Mouse (Mus musculus) kidney, postnatal 25 days (tissue): Measurements from ENCODE around the gene Tmc1.

ENCODE experiments used
- DNase-seq, 2 experiments: peaks; one replicate each; pipeline ENCODE4 v3.0.0; 2021; ENCODE audit warnings: mixed read lengths in 2 of 2

Tmc1 gene

DNA sequence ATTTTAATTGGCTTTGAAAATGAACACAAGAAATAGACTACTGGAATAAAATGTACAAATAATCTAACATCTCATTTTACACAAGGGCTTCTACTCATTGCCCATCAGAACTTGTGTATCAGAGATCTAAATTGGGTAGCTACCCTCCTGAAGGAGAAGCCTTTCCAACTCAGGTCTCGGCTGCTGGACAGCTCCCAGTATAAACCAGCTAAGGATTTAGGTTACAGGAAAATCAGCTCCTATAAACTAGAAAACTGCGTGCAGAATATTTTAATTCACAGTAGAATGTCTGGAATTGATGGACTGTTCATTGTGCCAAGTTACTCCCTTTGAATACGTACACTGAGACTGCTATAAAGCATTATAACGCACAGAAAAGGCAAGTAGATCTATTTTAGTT, 158.0 kb downstream of the Tmc1 start:
- DNase-seq = no peak

DNA sequence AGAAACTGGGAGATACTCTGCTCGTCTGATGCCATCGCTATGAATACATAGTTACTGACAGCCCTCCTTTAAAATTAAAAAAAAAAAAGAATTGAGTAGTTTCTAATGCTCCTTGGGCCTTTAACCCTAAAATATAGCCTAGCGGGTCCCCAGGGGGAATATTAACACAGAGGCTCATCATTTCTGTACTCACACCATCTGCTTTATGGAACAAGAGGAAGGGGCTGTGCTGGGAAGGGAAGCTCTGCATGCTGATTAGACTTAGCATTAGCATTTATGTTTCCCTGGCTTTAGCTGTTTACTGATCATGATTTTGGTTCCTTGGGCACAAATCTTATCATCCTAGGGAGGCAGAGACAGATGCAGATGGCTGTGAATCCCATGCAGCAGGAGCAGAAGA, 159.0 kb downstream of the Tmc1 start:
- DNase-seq = no peak

DNA sequence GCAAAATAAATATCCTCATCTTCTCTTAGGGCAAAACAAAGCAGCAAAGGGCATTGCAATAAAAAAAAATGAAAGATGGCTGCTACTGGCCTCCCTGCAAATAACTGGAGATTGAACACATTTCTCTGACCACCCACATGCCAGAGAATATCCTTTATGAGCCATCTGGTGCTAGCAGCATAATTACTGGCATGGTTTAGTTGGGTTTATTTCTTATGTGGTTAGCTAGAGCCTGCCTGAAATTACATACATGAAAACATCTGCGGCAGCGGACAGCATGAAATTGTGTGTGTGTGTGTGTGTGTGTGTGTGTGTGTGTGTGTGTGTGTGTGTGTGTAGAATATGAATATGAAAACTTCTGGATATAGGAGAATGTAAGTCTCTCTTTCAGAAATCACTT, 161.2 kb downstream of the Tmc1 start:
- no peak for DNase-seq

DNA sequence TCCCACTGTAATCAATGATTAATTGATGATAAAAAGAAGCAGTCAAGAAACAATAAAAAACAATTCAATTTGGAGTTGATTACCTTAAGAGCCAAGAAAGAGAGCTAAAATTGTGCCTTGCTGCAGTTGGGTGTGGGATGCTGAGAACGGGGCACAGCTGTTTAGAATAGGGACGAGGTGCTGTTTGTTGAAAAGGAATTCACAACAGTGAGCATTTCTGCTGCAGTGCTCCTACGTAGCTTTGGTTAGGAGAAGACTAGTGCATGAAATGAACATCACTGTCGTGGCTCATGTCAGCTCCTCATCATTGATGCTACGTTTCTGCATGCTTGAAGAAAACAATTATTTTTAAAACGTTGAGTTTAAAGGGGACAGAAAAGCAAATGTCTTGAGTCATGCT, 166.7 kb downstream of the Tmc1 start:
- no peak for DNase-seq

GRCm38 (mm10) chr19:20775681-20776080, 178.3 kb downstream of the Tmc1 start:
- no peak for DNase-seq

- DNase-seq = no peak
Measured at GRCm38 (mm10) chr19:20773941-20774340, 180.1 kb downstream of the Tmc1 start.

GRCm38 (mm10) chr19:20764214-20764613, 189.8 kb downstream of the Tmc1 start:
- peak in 1 of 2 experiments; percentile 43 for DNase-seq

DNA sequence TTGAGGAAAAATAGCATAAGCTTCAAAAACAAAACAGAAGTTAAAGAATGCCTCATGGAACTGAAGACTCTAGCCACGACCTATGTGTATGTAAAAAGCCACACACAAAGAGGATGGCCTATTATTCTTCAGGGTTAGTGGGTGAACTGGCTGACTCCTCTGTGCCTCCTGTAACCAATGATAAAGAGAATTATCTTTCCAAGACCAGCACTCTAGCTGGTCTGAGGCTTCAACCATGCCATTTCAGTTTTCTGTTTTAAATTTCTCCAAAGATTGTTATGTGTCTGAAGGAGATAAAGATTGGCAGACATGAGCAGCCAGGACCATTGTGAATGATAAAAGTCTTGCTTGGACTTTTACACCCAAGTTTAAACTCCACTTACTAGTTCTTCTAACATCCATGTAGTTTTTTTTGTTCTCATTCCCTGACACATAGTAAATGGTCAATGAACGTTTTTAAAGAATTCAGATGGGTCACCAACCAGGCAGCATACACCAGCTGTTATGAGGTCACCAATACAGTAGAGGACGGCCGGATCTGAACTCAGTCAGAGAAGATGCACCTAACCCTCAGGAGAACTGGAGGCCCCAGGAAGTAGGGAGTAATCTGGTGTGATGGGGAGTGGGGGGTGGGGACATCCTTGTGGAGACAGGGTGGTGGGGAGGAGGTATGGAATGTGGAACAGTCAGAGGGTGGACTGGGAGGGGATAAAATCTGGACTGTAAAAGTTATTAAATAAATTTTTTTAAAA, 192.2 kb downstream of the Tmc1 start:
- DNase-seq = no peak

DNA sequence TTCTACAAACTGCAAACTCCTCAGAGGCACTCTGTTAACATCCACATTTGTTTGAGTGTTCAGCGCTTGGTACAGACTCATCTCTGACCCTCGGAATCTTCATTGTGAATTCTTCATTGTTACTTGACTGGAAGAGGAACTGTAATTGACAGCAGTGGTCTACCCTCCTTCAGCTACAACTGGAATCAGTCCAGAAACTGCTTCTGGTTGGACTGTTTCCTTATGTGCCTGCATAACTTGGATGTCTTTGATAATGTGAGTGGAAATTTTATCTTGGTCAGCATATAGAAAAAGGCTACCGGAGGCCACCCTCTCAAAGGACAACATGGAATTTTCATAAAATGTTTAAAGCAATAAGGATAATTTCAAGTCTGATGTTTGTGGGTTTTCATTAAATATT, 192.9 kb downstream of the Tmc1 start:
- no peak for DNase-seq

DNA sequence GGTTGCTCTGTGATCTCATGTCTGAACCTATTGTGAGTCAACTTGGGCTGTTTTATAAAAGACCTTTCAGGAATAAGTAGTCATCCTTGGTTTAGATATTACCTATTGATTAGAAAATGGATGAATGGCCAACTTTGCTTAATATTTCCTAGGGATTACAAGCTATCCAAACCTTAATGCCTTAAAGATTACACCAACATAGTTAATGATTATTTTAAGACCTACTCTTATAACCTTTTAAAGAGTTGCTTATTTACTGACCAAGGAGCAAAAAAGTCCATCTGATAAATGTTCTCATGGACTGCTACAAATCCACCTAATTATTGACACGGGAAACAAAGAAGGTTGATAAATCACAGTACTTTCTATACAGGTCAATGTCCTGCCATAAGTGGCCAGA, 209.4 kb downstream of the Tmc1 start:
- DNase-seq = no peak
